Mouse (Mus musculus): ENCODE results near the gene Tns3. TPM values are rescaled to one million over a fixed set of nuclear protein-coding genes. Genes with fewer than 3 reads are reported as not detected.

Gene Tns3
- total RNA-seq, 2 experiments from 2014 or later: 4.1 to 8.4 TPM

- no peak for ATAC-seq (replicated peaks; ENCODE audit: low FRiP score, low TSS enrichment, poor library complexity, severe bottlenecking)
Observed at GRCm38 (mm10) chr11:8586374-8586773, 78.0 kb downstream of the Tns3 start.

DNA sequence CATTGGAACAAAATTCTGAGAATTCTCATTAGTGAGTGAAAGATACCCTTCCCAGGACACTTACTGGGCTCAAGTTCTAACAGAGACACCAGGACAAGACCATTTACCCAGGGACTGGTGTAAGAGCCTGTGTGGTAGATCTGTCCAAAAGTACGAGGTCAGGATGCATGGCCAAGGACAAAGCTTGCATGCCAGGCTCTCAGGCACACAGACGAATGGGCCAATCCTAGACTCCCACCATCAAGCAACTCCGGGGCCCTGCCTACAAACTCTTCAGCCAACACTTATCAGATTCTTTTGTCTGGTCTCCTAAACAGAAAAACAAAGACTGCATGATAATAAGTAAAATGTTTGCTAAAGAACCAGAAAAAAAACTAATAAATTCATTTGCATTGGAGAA is 78.6 kb downstream of the Tns3 start:
- ATAC-seq (replicated peaks; ENCODE audit: low FRiP score, low TSS enrichment, poor library complexity, severe bottlenecking): no peak

DNA sequence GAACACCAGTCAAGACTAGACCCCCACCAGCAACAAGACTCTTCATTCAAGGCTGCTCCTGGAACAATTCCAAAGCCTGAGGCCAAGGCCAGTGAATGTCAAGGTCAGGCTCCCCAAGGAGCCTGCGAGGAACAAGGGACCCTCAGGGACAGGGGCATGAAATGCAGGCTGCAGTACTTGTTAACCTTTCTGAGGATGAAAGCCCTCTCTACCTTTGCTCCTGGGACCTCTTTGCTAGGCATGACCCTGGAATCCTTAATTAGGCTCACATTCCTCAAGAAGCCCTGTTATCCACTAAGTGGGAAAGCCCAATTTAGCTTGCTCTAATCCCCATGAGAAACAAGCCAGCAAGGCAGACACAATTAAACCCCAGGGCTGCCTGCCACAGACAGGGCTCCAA is 79.4 kb downstream of the Tns3 start:
- no peak for ATAC-seq (replicated peaks; ENCODE audit: low FRiP score, low TSS enrichment, poor library complexity, severe bottlenecking)

DNA sequence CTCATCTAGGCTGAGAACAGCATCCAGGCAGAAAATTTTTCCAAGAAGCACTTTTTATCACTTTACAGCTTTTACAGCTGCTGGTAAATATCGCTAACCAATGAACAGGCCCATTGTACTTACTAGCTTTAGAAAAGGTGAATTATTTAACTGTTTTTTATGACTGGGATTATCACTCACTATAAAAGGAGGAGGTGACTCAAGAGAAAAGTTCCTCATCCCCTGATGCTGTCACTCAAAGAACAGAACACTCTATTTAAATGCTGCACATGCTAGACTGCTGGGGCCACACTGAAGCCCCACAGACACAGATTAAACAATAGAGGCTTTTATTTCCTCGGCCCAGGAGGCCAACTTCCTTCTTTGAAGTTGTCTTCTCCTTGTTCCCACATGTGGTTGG is 80.0 kb downstream of the Tns3 start:
- no peak for ATAC-seq (replicated peaks; ENCODE audit: low FRiP score, low TSS enrichment, poor library complexity, severe bottlenecking)

DNA sequence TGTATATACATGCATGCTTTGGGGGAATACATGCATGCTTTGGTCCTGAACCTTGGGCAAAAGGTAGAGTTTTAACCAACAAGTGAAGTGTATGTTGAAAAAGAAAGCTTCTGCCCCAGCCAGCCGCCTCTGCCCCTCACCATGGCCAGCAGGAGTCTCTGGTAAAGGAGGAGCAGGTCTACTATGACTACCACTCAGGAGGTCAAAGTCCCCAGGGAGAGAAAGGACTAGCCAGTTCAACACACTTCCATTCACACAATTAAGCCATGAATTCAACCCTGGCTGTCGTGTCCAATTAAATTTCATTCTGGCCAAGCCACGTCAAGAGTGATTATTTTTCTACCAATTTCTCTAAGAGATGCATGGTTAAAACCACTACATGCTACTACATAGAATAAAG is 81.2 kb downstream of the Tns3 start:
- no peak for ATAC-seq (replicated peaks; ENCODE audit: low FRiP score, low TSS enrichment, poor library complexity, severe bottlenecking)

DNA sequence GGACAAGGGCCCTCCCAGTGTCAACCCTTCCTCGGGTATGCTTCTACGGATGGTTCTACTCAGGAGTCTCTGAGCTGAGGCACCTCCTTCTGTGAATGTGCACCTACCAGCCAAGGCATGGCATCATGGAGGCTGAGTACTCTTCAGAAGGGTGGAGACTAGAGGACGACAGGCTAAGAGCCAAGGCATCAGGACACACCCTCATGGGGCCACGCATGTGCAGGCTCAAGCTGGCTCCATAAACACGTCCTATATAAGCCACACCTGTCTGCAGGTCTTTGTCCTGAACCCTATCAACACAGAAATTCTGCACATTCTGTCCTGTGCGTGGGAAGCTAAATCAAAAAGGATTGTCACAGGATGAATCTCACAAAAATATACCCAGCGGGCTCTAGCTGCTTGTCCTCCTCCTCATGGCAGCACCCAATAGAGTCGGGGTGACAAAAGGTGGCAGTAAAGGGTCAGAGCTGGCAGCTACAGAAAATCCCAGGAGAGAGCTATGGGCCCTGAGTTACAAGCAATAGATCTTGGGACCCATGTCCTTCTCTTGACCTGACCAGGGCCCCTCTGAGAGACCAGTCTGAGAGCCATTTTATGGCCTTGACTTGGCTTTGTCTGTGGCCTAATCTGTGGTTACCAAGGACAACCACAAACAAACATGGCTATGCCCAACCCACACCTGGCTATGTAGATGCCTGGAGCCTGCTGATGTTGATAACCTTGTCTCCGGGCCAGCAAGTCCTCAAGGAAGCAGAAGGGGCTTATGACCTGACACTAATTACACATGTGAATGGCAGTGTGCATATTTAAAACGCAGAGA is 82.0 kb downstream of the Tns3 start:
- ATAC-seq (replicated peaks; ENCODE audit: low FRiP score, low TSS enrichment, poor library complexity, severe bottlenecking): peak; percentile 85

DNA sequence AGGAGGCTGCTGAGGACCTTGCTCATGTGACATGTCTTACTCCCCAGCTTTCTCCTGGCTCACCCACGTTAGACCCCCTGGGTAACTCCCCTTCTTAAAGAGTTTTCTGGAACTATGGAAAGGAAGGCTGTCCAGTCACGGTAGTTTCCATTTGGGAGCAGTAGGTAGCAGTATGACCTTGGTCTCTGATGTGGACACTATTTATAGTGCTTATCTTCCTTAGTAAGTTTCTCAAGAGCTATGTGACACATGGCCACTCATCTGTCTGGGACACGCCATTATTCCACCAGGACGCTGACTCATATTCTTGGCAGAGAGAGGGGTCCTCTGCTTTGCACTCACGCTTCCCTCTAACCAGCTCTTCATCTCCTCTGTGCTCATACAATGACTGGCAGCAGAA is 84.5 kb downstream of the Tns3 start:
- ATAC-seq (replicated peaks; ENCODE audit: low FRiP score, low TSS enrichment, poor library complexity, severe bottlenecking): no peak

GRCm38 (mm10) chr11:8575217-8576180 is 88.8 kb downstream of the Tns3 start:
- peak; percentile 20; the same call in 1 of the 2 replicates for ATAC-seq (replicated peaks; ENCODE audit: low FRiP score, low TSS enrichment, poor library complexity, severe bottlenecking)

- ATAC-seq (replicated peaks; ENCODE audit: low FRiP score, low TSS enrichment, poor library complexity, severe bottlenecking): no peak
Observed at GRCm38 (mm10) chr11:8574562-8574961, 89.8 kb downstream of the Tns3 start.

GRCm38 (mm10) chr11:8572762-8573161 is 91.6 kb downstream of the Tns3 start:
- ATAC-seq (replicated peaks; ENCODE audit: low FRiP score, low TSS enrichment, poor library complexity, severe bottlenecking): no peak

GRCm38 (mm10) chr11:8569232-8570028 is 94.9 kb downstream of the Tns3 start:
- ATAC-seq (replicated peaks; ENCODE audit: low FRiP score, low TSS enrichment, poor library complexity, severe bottlenecking): no peak

GRCm38 (mm10) chr11:8568829-8569228 is 95.5 kb downstream of the Tns3 start:
- no peak for ATAC-seq (replicated peaks; ENCODE audit: low FRiP score, low TSS enrichment, poor library complexity, severe bottlenecking)

GRCm38 (mm10) chr11:8566250-8566853 is 98.0 kb downstream of the Tns3 start:
- peak; percentile 51; the same call in 1 of the 2 replicates for ATAC-seq (replicated peaks; ENCODE audit: low FRiP score, low TSS enrichment, poor library complexity, severe bottlenecking)

DNA sequence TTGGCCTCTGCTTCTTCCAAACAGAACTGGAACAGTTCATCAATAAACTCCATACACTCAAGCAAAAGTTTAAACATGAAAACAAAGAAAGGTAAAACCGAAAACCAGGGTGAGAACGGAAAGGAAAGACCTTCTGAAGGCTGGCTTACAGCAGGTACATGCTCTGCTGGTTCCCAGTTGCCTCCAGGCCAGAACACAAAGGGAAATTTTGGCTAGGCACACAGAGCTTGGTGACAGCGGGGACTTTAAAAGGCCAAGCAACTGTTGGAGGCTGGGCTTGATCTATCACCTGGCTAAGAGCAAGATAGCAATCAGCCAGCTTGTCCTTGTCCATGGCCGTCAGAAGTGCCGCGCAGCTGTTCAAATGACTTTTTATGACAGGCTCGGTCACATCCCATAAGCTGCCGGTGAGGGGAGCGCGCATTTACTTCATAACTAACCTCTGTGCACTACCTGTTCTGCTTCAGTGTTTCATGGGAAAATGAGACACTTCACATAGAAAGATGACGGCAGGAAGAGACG is 105.5 kb downstream of the Tns3 start:
- no peak for ATAC-seq (replicated peaks; ENCODE audit: low FRiP score, low TSS enrichment, poor library complexity, severe bottlenecking)

- ATAC-seq (replicated peaks; ENCODE audit: low FRiP score, low TSS enrichment, poor library complexity, severe bottlenecking): 0 out of 2 replicates have a peak, but pooled peaks have one; percentile 29
Observed at GRCm38 (mm10) chr11:8558258-8558657, 106.1 kb downstream of the Tns3 start.

- peak; percentile 88 for ATAC-seq (replicated peaks; ENCODE audit: low FRiP score, low TSS enrichment, poor library complexity, severe bottlenecking)
Observed at GRCm38 (mm10) chr11:8557006-8557405, 107.3 kb downstream of the Tns3 start.

DNA sequence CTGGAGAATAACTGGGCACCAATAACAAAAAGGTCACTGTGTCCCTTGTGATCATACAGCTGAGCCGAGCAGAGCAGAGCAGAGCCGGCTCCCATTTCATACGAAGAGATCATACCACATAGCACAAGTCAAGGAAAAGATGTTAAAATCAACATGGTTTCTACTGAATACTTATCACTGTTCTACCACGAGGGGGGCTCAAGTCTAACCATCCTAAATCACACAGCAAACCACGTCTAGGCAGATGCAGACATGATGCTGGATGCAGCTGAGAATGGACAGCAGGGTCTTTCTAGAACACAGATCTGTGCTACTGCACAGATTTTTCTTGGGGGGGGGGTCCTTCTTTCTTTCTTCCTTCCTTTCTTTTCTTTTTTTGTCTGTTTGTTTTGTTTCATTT is 112.6 kb downstream of the Tns3 start:
- ATAC-seq (replicated peaks; ENCODE audit: low FRiP score, low TSS enrichment, poor library complexity, severe bottlenecking): no peak

- no peak for ATAC-seq (replicated peaks; ENCODE audit: low FRiP score, low TSS enrichment, poor library complexity, severe bottlenecking)
Observed at GRCm38 (mm10) chr11:8547661-8548060, 116.7 kb downstream of the Tns3 start.

DNA sequence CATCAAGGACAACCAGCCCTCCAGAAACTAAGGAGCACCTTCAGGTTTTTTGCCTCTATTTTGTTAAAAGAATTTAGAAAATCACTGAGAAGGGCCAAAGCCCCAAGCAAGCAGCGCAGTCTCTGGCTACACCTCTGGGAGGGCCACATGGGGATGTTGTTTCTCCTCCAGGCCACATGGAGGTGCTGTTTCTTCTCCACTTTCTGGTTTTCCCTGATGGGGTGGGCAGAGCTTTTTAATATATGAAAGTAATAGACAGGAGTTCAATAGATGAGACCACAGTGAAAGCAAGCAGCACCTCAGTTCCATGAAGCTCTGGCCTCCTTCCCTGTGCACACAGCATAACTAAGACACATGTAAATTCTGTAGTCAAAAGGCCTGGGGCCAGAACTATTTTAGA is 118.5 kb downstream of the Tns3 start:
- ATAC-seq (replicated peaks; ENCODE audit: low FRiP score, low TSS enrichment, poor library complexity, severe bottlenecking): peak; percentile 87

Measured in megakaryocyte-erythroid progenitor cell, adult 5-6 weeks (primary cell).